Mouse (Mus musculus): Measurements from ENCODE around the gene B4galt3. TPM values are rescaled to one million over a fixed set of nuclear protein-coding genes. Genes with fewer than 3 reads are reported as not detected.

The B4galt3 gene
- total RNA-seq, 2 experiments from 2014 or later, result 74.2 to 87.8 TPM

Other genes with a start within 250 kb of the B4galt3 start
- gene Fcgr3, start 205.4 kb upstream of the B4galt3 start, total RNA-seq (2021), result 1 to 10 TPM; 6.7 to 7.0 TPM
- gene Cfap126, start 156.4 kb upstream of the B4galt3 start, total RNA-seq (2021), result 1 to 10 TPM in 1 of 2 experiments, under 1 TPM in 1; 0.91 to 1.6 TPM
- 100 to 1,000 TPM; 200 to 212 TPM for gene Sdhc, start 119.7 kb upstream of the B4galt3 start, total RNA-seq (2021)
- not detected for gene Mpz, start 119.6 kb upstream of the B4galt3 start, total RNA-seq (2021)
- 10 to 100 TPM in 1 of 2 experiments, 1 to 10 TPM in 1; 9.0 to 11.3 TPM for gene Pcp4l1, start 74.1 kb upstream of the B4galt3 start, total RNA-seq (2021)
- gene Nr1i3, start 56.4 kb upstream of the B4galt3 start, total RNA-seq (2021), result not detected
- gene Tomm40l, start 47.8 kb upstream of the B4galt3 start, total RNA-seq (2021), result 10 to 100 TPM; 50.7 to 56.9 TPM
- 1 to 10 TPM; 2.6 to 3.0 TPM for gene Apoa2, start 45.3 kb upstream of the B4galt3 start, total RNA-seq (2021)
- 1 to 10 TPM; 7.1 to 8.0 TPM for gene Fcer1g, start 36.0 kb upstream of the B4galt3 start, total RNA-seq (2021)
- 1 to 10 TPM; 4.2 to 5.3 TPM for gene Adamts4, start 19.9 kb upstream of the B4galt3 start, total RNA-seq (2021)
- 100 to 1,000 TPM; 183 to 186 TPM for gene Ndufs2, start 18.9 kb upstream of the B4galt3 start, total RNA-seq (2021)
- 10 to 100 TPM; 19.6 to 25.4 TPM for gene Ppox, start 10.9 kb downstream of the B4galt3 start, total RNA-seq (2021)
- gene Usp21, start 17.7 kb downstream of the B4galt3 start, total RNA-seq (2021), result 10 to 100 TPM; 60.4 to 66.4 TPM
- gene Ufc1, start 24.7 kb downstream of the B4galt3 start, total RNA-seq (2021), result 10 to 100 TPM; 91.2 to 93.4 TPM
- gene Dedd, start 58.8 kb downstream of the B4galt3 start, total RNA-seq (2021), result 10 to 100 TPM; 38.4 to 45.9 TPM
- 10 to 100 TPM; 35.3 to 36.8 TPM for gene Nit1, start 75.3 kb downstream of the B4galt3 start, total RNA-seq (2021)
- 100 to 1,000 TPM; 112 to 125 TPM for gene Pfdn2, start 75.3 kb downstream of the B4galt3 start, total RNA-seq (2021)
- gene Klhdc9, start 90.5 kb downstream of the B4galt3 start, total RNA-seq (2021), result 1 to 10 TPM; 4.4 to 4.8 TPM
- gene Nectin4, start 99.8 kb downstream of the B4galt3 start, total RNA-seq (2021), result 1 to 10 TPM in 1 of 2 experiments, under 1 TPM in 1; 0.88 to 1.2 TPM
- 1 to 10 TPM in 1 of 2 experiments, under 1 TPM in 1; 0.98 to 1.6 TPM for gene Arhgap30, start 118.6 kb downstream of the B4galt3 start, total RNA-seq (2021)
- gene Usf1, start 141.0 kb downstream of the B4galt3 start, total RNA-seq (2021), result 100 to 1,000 TPM; 130 to 141 TPM
- 1 to 10 TPM; 2.9 to 5.8 TPM for gene Tstd1, start 148.5 kb downstream of the B4galt3 start, total RNA-seq (2021)
- gene F11r, start 167.2 kb downstream of the B4galt3 start, total RNA-seq (2021), result 1 to 10 TPM; 4.9 to 6.2 TPM
- gene Alyref2, start 233.2 kb downstream of the B4galt3 start, total RNA-seq (2021), result 10 to 100 TPM; 10.5 to 10.9 TPM

All from left cerebral cortex, postnatal 4 days (tissue).